Mouse (Mus musculus): Measurements from ENCODE around the gene Vmn1r121. TPM values are rescaled to one million over a fixed set of nuclear protein-coding genes. Genes with fewer than 3 reads are reported as not detected.
"Not testable (repeated sequence)": the region's sequence is repeated elsewhere in the genome, so short reads cannot be mapped to it uniquely, and the experiment has no call there.

Vmn1r121 gene
- not detected in 2 replicates for polyA plus RNA-seq (2016; fragmentation: Nextera tagmentation; extraction: Ambion mirVana)

- DNase-seq (ENCODE audit: extremely low spot score, low spot score); H3K36me3 ChIP-seq (replicated peaks); H3K27me3 ChIP-seq (ENCODE audit: poor library complexity, severe bottlenecking); H3K9me3 ChIP-seq; H3K4me1 ChIP-seq; H3K4me3 ChIP-seq; H3K27ac ChIP-seq: not testable (repeated sequence)
- WGBS, result 73% methylated on average over 5 of the region's 5 CpGs
Observed at GRCm38 (mm10) chr7:21098413-21098812, at the start of gene Vmn1r121. TSS of gene Vmn1r121 (minus strand) at chr7:21098513.

DNA sequence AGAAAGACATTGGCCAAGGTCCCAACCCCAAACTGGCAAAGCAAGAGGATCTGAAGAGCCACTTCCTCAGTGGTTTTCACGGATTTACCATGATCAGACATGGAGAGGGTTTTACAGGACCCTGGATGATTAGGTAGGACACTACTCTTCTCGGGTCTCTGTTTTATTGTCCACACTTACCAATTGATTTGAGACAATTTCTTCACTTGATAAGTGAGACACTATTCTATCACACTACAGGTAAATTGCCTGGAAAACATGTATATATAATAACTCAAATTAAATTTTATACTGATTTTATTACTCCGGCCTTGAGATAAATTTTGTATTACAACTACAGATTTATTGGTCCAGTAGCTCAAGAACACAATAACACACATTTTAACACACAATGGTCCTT, 35.7 kb upstream of the Vmn1r121 start, which contains the start of gene Vmn1r122:
TSS of gene Vmn1r122 (minus strand) at position 101 of the 400 bp plus-strand sequence.
- not testable (repeated sequence) for H3K4me1 ChIP-seq; DNase-seq (ENCODE audit: extremely low spot score, low spot score); H3K27ac ChIP-seq; H3K36me3 ChIP-seq (replicated peaks); H3K9me3 ChIP-seq; H3K27me3 ChIP-seq (ENCODE audit: poor library complexity, severe bottlenecking); H3K4me3 ChIP-seq
- 70% methylated on average over 3 of the region's 3 CpGs for WGBS

- H3K4me1 ChIP-seq; H3K36me3 ChIP-seq (replicated peaks); H3K9me3 ChIP-seq; H3K4me3 ChIP-seq; H3K27ac ChIP-seq; DNase-seq (ENCODE audit: extremely low spot score, low spot score); H3K27me3 ChIP-seq (ENCODE audit: poor library complexity, severe bottlenecking): not testable (repeated sequence)
- 88% methylated on average over 1 of the region's 1 CpGs for WGBS
Observed at GRCm38 (mm10) chr7:21053684-21054083, 44.6 kb downstream of the Vmn1r121 start, which contains the start of gene Vmn1r120. TSS of gene Vmn1r120 (minus strand) at chr7:21053784.

Other genes starting within 250 kb of the Vmn1r121 start
- gene Vmn1r116, start 226.3 kb downstream of the Vmn1r121 start, polyA plus RNA-seq (2016; fragmentation: Nextera tagmentation; extraction: Ambion mirVana), result not detected in 2 replicates
- gene Vmn1r117, start 214.4 kb downstream of the Vmn1r121 start, polyA plus RNA-seq (2016; fragmentation: Nextera tagmentation; extraction: Ambion mirVana), result not detected in 2 replicates
- not detected in 2 replicates for gene Vmn1r118, start 186.2 kb downstream of the Vmn1r121 start, polyA plus RNA-seq (2016; fragmentation: Nextera tagmentation; extraction: Ambion mirVana)
- gene Vmn1r119, start 86.1 kb downstream of the Vmn1r121 start, polyA plus RNA-seq (2016; fragmentation: Nextera tagmentation; extraction: Ambion mirVana), result not detected in 2 replicates
- gene Vmn1r120, start 44.7 kb downstream of the Vmn1r121 start, polyA plus RNA-seq (2016; fragmentation: Nextera tagmentation; extraction: Ambion mirVana), result not detected in 2 replicates
- gene Vmn1r122, start 35.6 kb upstream of the Vmn1r121 start, polyA plus RNA-seq (2016; fragmentation: Nextera tagmentation; extraction: Ambion mirVana), result not detected in 2 replicates
- not detected in 2 replicates for gene Vmn1r123, start 63.7 kb upstream of the Vmn1r121 start, polyA plus RNA-seq (2016; fragmentation: Nextera tagmentation; extraction: Ambion mirVana)
- gene Gm5157, start 91.9 kb upstream of the Vmn1r121 start, polyA plus RNA-seq (2016; fragmentation: Nextera tagmentation; extraction: Ambion mirVana), result not detected in 2 replicates
- not detected in 2 replicates for gene Vmn1r124, start 162.1 kb upstream of the Vmn1r121 start, polyA plus RNA-seq (2016; fragmentation: Nextera tagmentation; extraction: Ambion mirVana)
- not detected in 2 replicates for gene Vmn1r125, start 173.7 kb upstream of the Vmn1r121 start, polyA plus RNA-seq (2016; fragmentation: Nextera tagmentation; extraction: Ambion mirVana)
- gene Vmn1r126, start 203.0 kb upstream of the Vmn1r121 start, polyA plus RNA-seq (2016; fragmentation: Nextera tagmentation; extraction: Ambion mirVana), result not detected in 2 replicates
- not detected in 2 replicates for gene Vmn1r127, start 221.3 kb upstream of the Vmn1r121 start, polyA plus RNA-seq (2016; fragmentation: Nextera tagmentation; extraction: Ambion mirVana)

Measured in forebrain, embryonic 10.5 days (tissue).